Mouse (Mus musculus) erythroblast, adult 5-6 weeks (primary cell): Measurements from ENCODE around the gene Rexo2. TPM values are rescaled to one million over a fixed set of nuclear protein-coding genes. Genes with fewer than 3 reads are reported as not detected.

ENCODE experiments used
- ATAC-seq: replicated peaks from 2 replicates; pipeline ENCODE4 v1.8.0; 2016; ENCODE audit warnings: moderate number of reproducible peaks, mild to moderate bottlenecking, moderate TSS enrichment, inconsistent platforms; ENCODE audit not compliant: poor library complexity, low FRiP score, severe bottlenecking
- total RNA-seq, 2 experiments: library from RNA; stranded (forward) in 1 of 2; stranded (reverse) in 1 of 2; fragments of 150-400 nt in 1 of 2; fragments of 200-764, 138-1000 nt in 1 of 2; gene quantifications; 2 replicates each; pipeline versions ENCODE4 v1.2.3 to v1.2.4; 2015 to 2017; ENCODE audit warnings: low replicate concordance in 2 of 2

The Rexo2 gene
- total RNA-seq, 2 experiments from 2014 or later: 36.7 to 47.8 TPM

GRCm38 (mm10) chr9:48421029-48421428 is 59.4 kb downstream of the Rexo2 start:
- ATAC-seq: no peak

- ATAC-seq: no peak
Measured at GRCm38 (mm10) chr9:48420437-48420836, 60.0 kb downstream of the Rexo2 start.

- no peak for ATAC-seq
Measured at GRCm38 (mm10) chr9:48418829-48419228, 61.6 kb downstream of the Rexo2 start.

Other genes starting within 250 kb of the Rexo2 start
- gene Nxpe2, start 127.2 kb downstream of the Rexo2 start, total RNA-seq (2015; ENCODE audit: low replicate concordance): 700 and 785 TPM in 2 replicates
- gene Nxpe2, start 127.2 kb downstream of the Rexo2 start, total RNA-seq (2017; ENCODE audit: low replicate concordance): 760 and 890 TPM in 2 replicates
- 29.2 and 38.9 TPM in 2 replicates for gene Rbm7, start 14.7 kb upstream of the Rexo2 start, total RNA-seq (2015; ENCODE audit: low replicate concordance)
- gene Rbm7, start 14.7 kb upstream of the Rexo2 start, total RNA-seq (2017; ENCODE audit: low replicate concordance): 31.5 and 31.8 TPM in 2 replicates
- gene Gm5617, start 14.8 kb upstream of the Rexo2 start, total RNA-seq (2015; ENCODE audit: low replicate concordance): not detected in 2 replicates
- 1.6 and 3.2 TPM in 2 replicates for gene Gm5617, start 14.8 kb upstream of the Rexo2 start, total RNA-seq (2017; ENCODE audit: low replicate concordance)
- not detected in 2 replicates for gene Nnmt, start 124.5 kb upstream of the Rexo2 start, total RNA-seq (2015; ENCODE audit: low replicate concordance)
- not detected in 2 replicates for gene Nnmt, start 124.5 kb upstream of the Rexo2 start, total RNA-seq (2017; ENCODE audit: low replicate concordance)